Mouse (Mus musculus) brain, adult 2 months (tissue): ENCODE measurements around the gene Isg20l2.

Experiments
- DNase-seq: peaks from one replicate; pipeline ENCODE4 v3.0.0; 2011; ENCODE audit warnings: low read depth, low spot score

Gene Isg20l2

DNA sequence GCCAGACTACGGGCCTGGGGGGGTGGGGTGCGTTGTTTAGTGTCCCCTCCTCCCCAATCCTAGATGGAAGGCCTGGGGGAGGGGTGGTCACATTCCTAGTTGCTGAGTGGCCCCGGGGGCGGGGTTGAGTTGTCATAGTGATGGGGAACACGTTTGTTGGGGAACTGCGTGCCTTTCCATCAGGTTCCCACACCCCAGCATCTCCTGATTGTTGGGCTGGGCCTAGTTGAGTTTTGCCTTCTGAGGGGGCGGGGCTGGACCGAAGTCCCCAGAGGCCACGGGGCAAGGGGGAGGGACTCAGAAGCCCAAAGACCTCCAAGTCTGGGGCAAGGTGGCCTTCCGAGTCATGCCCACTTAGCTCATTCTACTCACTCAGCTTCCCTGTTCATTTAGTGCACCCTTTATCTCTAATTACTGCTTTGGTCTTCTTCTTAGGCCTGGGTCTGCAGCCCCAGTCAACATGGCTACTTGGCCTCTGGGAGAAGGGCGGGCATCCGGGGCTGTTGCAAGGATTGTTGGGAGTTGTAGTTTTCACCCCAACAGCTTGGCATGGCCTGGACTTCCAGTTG, 19.5 kb upstream of the Isg20l2 start:
- peak; percentile 81 for DNase-seq

DNA sequence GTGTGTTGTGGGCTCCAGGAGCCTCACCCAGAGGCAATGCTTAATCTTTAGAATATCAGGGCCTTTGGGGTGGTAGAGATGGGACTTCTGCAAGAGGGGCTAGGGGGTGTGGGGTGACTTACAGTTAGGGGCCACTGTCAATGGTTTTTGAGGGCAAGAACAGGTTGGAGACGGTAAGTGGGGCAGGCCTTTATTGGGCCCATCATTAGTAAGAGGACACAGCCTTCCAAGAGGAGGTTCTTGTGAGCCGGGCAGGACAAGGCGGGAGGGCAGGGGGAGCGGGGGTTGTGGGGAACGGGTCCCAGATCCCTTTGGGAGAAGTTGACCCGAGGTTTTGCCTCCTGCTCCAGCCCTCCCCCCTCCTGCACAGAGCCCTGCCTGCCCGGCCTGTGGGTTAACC, 16.6 kb upstream of the Isg20l2 start:
- DNase-seq, result no peak

DNA sequence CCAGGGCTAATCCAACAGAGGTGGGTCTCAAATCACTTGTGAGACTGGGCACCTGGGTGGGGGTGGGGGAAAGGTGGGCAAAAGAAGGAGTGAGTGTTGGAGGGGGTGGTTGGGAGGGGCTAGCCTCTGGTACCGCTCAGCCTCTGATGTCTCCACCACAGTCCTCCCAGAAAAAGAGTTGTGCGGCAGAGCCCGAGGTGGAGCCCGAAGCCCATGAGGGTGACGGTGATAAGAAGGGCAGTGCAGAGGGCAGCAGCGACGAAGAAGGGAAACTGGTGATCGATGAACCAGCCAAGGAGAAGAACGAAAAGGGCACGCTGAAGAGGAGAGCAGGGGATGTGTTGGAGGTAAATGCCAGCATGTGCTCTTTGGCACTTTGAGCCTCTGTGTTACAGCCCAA, 16.2 kb upstream of the Isg20l2 start:
- no peak for DNase-seq

DNA sequence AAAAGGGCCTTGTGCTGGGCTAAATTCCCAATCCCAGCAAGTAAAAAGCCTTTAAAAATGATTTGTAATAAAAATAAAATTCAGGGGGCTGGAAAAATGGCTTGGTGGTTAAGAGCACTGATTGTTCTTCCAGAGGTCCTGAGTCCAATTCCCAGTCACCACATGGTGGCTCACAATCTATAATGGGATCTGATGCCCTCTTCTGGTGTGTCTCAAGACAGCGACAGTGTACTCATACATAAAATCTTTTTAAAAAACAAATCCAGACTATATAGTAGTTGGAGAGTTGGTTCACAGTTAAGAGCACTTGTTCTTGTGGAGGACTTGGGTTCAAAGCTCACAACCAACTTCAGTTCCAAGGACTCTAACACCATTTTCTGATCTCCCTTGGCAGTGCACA, 13.1 kb upstream of the Isg20l2 start:
- no peak for DNase-seq

DNA sequence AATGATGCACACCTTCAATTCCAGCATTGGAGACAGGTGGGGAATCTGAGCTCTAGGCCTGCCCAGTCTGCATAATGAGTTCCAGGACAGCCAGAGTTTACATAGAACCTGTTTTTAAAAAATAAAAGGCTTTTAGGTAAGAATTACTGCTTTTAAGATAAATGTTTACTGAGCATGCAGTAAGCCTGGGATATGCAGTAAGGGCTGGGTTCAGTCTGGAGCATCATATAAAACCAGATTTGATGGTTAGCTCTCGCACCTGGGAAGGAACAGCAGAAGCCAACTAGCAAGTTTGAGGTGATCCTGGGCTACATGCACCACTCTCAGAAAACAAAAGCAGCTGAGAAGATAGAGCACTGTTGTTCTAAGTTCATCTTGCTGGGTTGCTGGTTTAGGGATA, 11.6 kb upstream of the Isg20l2 start:
- DNase-seq, result no peak

DNA sequence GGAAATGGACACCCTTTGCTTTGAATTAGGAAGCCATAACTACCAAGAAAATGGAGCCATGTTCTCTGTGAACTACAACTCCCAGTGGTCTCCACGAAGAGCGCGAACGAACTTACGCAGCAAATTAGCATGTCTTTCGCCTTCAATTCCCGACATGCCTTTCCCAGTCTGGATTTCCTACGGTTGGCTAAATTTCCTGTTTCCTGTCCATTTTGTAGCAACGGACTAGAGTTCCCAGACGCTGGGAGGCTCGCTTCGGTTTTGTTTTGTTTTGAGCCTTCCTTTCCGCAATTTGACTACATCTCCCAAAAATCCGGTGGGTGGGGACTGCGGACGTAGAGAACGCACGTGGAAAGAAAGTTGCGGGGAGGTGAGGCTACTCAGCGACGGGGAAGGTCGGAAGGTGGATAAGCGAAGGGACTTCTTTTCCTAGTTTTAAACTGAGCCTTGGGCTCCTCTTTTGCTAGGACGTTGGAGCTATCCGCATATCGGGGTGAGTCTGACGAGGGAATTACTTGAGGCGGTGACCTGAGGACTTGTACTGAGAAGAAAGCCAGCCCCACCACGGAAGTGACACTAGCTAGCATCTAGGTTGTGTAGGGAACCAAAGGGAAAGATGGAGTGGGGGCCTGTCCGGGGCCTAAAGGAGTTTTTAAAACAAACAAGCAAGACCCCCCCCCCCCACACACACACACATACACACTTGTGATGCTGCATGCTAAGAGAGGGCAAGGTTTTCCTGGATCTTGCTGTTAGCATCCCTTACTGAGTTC, 10.6 kb upstream of the Isg20l2 start, which contains the start of gene Mrpl24:
Gene Mrpl24, plus strand, starts transcription at position 171 of the 773 bp plus-strand sequence.
- DNase-seq, result peak; percentile 99

DNA sequence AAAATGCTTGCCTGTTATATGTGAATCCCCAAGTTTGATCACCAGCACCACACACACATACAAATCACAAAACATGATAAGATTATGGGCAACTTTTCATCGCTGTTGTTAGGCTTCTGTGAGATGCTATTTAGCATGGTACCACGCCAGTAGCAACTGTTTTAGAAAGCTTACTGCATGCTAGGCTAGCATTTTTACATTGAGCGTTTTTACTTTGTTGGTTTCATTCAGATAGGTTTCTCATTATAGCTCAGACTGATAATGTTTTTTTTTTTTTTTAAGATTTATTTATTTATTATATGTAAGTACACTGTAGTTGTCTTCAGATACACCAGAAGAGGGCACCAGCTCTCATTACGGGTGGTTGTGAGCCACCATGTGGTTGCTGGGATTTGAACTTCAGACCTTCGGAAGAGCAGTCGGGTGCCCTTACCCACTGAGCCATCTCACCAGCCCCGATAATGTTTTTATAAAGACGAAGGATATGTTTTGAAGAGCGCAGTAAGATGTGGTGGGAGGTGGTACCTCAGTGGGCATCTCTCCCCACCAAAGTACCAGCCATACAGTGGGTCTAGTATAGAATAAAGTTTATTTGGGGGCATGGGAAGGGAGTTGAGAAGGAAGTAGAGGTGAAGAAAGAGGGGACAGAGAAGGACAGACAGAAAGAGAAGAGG, 9.7 kb upstream of the Isg20l2 start:
- no peak for DNase-seq

DNA sequence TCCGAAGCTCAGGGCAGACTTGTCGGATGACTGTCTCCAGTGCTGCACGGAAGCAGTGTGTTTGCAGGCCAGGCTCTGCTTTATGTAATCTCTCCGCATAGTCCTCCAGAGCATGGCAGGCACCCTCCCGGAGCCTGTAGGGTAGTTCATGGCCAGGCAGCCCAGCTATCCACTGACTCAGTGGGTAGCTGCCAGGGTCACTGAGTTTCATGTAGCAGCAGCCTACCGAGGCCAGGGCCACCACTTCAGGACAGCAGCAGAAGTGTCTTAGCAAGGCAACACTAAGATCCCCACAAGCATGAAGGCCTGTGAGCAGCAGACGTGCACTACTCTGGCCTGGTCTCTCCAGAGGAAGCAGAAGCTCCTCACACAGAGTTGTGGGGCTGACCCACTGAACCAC, 5.1 kb upstream of the Isg20l2 start:
- no peak for DNase-seq

DNA sequence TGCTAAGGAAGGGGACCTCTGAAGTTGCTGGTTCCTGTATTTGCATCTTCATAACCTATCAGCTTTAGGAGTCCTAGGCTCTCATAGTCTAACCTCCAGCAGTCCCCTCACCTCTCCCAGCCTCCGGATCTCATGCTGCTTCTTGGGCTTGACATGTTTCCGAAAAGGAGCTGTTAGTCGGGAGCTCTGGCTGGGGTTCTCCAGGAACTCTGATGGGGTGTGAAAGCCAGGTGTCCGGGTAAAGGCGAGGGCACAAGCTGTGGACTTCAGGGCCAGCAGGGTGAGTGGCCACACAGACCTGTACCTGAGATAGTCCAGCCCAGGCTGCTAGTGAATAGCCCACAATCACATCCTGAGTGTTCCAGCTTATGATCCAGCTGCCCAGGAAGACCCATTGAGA, 2.7 kb upstream of the Isg20l2 start:
- DNase-seq, result no peak

DNA sequence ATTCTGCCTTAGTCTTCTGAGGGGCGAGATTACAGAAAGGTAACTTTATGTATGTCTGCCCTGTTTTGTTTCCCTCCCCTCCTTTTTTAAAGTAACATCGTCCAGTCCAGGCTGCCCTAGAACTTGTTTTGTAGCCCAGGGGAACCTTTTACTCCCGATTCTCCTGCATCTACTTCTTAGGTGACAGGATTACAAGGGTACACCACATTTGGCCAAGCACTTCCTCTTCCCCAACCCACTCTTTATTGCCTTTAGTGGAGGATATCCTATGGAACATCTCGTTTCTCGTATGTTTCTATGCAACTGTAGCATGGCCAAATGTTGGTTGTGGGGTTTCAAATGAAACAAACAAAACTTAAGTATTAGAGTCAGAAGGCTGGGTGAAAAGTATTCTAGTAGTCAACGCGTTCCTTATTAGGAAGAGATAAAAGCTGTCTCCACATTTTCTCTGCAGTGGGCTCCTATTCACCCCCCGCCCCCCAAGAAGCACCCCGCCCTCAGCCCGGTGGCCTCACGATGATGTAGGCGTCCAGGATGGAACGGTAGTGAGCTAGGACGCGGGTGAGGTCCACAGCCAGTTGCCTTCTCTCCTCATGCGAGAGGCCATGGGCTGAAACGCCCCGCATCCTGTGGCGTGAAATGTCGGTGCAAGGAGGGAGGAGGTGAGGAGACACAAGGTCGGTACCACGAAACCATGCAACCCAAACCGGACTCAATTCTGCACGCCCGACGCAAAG, 605 bp upstream of the Isg20l2 start:
- DNase-seq, result no peak

DNA sequence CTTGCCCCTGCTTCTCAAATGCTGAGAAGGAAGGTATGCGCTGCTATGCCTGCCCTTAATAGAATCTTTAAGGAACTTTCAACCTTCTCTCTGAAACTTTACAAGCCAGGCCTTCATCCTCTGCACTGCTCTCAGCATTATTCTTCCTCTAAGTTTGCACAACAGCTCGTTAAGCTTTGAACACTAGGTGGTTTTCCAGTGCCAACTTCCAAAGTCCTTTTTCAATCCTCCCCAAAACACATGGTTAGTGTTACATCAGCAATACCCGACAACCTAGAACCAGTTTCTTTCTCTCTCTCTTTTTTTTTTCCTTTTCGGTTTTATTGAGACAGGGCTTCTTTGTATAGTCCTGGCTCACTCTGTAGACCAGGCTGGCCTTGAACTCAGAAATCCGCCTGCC, 3.9 kb downstream of the Isg20l2 start:
- no peak for DNase-seq

DNA sequence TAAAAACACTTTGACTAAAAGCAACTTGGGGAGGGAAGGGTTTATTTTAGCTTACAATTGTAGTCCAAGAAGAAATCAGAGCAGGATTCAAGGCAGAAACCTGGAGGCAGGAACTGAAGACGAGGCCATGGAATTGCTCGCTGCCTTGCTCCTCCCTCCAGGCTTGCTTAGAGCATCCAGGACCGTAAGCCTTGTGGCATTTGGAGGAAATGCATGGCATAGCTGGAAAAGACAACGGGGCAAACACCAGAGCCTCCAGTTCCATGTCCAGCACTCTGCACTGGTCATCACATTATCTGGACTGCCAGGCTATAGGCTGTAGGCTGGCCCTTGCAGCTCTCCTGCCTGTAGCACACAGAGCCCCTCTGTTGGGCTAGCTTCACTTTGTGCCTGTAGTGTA, 4.4 kb downstream of the Isg20l2 start:
- no peak for DNase-seq

DNA sequence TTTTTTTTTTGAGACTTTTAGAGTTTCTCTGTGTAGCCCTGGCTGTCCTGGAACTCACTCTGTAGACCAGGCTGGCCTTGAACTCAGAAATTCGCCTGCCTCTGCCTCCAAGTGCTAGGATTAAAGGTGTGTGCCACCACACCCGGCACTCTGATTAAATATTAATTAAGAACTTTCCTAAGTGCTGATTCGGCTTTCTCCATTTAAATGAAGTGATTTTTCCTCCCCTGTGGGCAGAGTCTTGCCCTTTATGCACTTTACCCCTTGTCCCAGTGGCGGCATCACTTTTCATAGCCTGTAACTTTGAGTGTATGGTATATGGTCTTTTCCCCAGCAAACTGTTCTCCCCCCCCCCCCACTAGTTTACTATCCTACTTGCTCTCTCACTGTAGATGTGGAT, 5.1 kb downstream of the Isg20l2 start:
- DNase-seq, result no peak

DNA sequence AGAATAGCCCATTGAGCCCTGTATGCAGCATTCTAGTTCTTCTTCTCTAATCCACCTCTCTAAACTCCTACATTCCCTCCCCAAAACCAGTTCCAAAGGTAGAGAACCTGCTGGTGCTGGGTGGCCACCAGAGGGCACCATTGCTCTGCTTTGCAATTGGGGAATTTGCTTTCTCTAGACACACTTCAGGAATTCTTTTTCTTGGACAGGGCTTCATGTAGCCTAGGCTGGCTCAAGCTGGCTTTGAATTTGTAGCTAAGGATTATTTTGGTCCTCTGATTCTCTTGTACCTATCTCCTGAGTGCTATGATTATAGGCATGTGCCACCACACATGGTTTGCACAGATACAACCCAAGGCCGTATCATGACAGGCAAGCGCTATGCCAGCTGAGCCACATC, 5.7 kb downstream of the Isg20l2 start:
- peak; percentile 88 for DNase-seq

DNA sequence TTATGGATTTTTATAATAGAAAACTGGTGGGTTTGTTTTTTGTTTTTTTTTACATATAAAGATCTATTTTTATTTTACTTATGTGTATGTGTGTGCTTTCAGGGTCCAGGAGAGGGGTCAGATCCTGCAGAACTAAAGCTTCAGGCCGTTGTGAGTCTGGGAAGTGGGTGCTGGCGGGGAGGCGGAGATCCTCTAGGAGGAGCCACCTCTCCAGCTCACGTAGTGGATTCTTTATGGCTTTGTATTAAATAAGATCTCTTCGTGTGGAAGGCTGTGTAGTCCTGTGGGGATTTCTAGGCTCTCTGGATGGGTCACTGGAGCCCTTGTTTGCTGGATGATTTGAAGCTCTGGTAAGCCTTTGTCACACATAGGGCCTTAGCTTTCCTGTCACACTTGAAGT, 10.5 kb downstream of the Isg20l2 start:
- DNase-seq, result no peak

DNA sequence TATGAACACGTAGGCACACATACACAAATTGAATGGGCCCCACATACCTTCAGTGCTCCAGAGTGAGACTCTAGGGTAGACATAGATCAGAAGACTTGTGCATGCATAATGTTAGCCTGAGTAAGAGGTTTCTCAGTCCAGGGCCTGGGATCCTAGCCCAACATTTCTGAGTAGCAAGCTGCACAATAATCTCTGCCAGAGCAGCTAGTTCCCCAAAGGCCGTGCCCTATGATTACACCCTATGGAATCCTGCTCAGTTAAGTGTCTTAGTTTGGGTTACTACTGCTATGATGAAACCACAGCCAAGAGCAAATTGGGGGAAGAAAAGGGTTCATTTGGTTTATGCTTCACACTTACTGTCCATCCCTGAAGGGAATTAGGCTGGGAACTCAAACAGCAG, 12.4 kb downstream of the Isg20l2 start:
- DNase-seq, result no peak

DNA sequence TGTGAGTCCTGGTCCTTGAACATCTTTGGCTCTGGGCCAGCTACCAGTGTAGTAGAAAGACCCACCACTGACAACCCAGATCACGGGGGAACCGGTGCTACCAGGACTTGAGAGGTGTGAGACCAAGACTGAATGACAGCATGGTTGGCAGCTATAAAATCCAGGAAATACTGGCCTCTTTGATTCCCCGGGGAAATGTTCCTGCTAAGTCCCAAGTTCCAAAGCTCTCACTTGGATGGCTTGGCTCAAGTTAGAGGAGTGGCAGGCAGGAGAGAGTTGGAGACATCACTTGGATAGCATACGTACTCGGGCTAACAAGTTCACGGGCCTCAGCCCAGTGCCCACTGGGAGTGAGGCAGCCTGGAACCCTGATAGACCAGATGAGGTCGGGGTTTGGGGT, 13.5 kb downstream of the Isg20l2 start:
- no peak for DNase-seq

DNA sequence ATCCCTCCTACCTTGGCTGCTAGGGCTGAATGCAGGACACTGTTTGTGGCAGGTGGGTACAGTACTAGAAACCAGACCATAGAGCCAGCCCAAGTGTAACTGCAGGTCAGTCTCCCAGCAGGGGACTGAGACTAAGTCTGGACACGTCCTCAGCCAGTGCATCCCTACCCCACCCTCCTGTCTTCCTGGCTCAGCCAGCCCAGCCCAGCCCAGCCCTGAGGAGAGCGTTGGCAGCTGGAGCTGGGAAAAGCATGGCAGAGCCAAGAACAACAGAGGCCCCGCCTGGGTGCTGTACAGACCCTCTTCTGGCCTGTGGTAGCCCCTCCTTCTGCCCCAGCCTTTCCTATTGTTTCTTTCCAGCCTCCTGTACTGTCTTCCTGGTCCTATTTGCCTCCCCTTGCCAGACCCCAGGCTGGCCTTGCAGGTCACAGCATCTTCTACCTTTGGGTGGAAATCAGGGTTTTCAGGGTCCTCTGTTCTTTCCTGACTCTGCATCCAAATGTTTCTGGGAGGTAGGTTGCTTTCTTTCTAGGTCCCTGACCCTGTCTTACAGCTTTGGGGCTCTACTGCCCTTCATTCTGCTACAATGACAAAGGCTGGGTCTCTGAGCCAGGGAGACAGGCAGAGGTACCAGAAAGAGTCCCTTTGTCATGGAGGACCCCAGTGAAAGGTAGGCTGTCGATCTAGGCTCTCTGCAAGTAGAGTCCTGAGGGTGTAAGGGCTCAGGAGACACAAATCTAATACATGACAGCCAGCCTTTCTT, 14.9 kb downstream of the Isg20l2 start:
- DNase-seq, result no peak

DNA sequence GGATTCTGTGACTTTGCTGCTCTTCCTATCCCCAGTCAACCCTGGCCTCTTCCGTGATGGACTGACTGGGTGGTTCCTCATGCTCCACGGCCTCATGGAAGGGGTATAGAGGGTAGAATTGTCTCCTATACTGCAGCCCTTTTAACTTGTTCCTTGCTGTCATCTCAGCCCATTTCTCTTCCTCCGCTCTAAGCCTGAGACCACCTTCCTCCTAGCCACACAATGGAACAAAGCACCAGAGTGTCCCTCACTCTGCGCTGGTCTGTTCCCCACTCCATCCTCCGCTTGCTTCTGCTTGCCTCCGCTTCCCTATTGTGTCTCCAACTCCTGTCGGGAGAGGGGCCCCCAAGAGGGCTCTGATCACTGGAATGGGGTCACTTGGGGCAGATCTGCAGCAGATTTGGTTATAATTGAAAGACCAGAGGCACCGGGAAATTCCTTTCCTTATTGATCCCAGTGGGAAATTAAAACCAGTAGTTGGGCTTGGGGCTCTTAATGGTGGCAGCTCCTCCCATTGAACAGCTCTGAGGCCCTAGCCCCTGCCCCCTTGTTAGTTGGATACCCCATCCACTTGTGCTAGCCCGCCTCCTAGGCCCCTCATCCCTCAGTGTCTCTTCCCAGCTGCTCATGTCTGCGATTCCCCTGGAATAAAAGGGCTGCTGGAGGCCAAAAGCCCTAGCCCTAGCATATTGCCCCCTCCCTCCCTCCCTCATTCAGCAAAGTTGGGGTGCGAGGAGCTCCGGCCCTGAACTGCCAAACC, 15.8 kb downstream of the Isg20l2 start:
- no peak for DNase-seq

DNA sequence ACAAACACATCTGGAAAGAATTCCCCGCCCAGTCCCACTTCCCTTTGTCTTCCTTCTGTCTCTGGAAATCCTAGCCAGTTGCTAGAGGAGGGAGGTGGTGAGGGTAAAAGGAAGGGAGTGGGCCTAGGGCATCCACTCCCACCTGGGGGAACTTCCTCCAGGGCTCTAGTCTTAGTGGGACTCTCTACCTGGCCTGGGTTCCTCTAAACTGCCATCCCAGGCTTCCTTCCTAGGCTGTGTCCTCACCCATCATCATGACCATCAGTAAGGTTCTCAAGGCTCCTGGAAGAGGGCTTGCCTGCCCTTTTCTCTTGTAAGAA, 16.4 kb downstream of the Isg20l2 start:
- no peak for DNase-seq
